Mouse (Mus musculus) gastrocnemius, postnatal 14 days (tissue): ENCODE results near the gene Bcl10. TPM values are rescaled to one million over a fixed set of nuclear protein-coding genes. Genes with fewer than 3 reads are reported as not detected.
A peak's percentile ranks its signal among the peaks of the same experiment; 100 is the strongest.
"Not testable (repeated sequence)": the region's sequence is repeated elsewhere in the genome, so short reads cannot be mapped to it uniquely, and the experiment has no call there.

Experiments
- DNase-seq: peaks from one replicate; pipeline ENCODE4 v3.0.0; 2021; ENCODE audit warnings: mixed read lengths
- intact Hi-C: fragments of 180-260 bp; cut with DNase I; formaldehyde crosslinking; loops from one replicate; pipeline ENCODE4 v1.15.1; 2025; ENCODE audit warnings: low total_unique reads
- total RNA-seq, 2 experiments: library from RNA; stranded (reverse); gene quantifications; 2 replicates each; pipeline ENCODE4 v1.2.3; 2021

Bcl10 gene
- total RNA-seq, 2 experiments from 2014 or later = 13.6 to 14.0 TPM

DNA sequence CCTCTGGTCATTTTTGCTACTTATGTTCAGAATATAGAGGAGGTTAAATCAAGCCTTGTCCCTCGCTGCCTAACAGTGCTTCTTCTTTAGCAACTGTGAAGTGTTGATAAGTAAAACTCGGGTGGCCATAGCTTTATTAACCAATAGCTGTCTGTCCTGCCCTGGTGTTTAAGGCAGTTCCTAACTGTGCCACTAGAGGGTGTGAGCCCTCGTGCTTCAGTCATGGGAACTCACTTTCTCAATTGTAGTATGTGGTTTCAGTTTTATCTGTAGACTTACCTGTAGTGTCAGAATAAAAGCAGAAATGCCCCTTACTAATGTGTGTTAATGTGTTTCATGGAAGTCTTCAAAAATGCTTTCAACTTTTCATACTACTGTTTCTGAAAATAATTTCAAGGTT is 19.4 kb downstream of the Bcl10 start:
- peak; percentile 56 for DNase-seq
- intact Hi-C loops = no loop called here

DNA sequence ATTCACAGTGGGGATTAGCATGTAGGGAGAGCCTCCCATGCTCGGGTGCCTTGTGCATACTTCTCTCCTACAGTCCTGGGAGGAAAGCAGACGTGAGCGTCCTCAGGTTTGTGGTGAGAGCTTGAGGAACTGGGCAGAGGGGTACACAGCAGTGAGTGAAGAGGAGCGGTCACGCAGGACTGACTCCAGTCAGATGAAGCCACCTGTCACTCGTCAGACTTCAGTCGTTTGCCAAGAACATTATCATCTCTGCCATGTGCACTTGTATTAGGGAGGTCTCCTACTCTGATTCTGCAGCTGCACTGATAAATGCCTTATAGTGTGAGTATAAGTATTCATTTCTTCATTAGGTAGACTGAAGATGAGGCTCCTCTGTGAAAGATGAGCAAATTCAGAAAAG is 21.7 kb downstream of the Bcl10 start:
- intact Hi-C loops = no loop called here
- no peak for DNase-seq

DNA sequence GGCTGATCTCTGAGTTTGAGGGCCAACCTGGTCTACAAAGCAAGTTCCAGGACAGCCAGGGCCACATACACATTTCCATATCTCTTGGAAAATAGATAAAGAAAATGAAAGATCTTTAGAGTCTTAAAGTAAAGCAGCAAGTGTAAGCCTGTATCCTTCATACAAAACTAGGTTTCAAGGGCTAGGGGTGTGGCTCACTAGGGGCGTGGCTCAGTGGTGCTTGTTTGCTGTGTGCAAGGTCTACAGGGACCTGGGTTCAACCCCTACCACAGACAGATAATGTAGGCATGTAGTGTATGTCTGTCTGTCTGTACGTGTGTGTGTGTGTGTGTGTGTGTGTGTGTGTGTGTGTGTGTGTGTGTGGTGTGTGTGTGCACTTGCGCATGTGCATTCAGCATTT is 23.3 kb downstream of the Bcl10 start:
- DNase-seq = no peak
- intact Hi-C loops = loop anchor here (5.0 kb wide), 1 partner anchor 231 kb away; no protein-coding TSS in a partner anchor

DNA sequence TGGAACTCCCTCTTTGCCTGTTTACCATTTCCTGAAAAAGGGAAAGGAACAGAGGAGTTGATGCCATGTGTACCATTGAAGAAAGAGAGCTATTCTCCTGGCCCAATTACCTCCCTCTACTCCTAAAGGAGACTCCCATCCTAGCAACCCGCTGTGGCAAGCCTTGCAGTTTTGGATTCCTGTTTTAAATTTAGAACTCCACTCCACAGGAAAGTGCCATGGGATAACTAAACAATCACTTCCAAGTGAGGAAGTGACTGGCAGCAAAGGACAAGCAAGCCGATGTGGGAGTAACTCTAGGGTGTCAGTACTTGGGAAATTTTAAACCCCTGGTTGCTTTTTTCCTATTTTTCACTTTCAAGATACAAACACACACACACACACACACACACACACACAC is 24.1 kb downstream of the Bcl10 start:
- intact Hi-C loops = loop anchor here (5.0 kb wide), 1 partner anchor 231 kb away; no protein-coding TSS in a partner anchor
- DNase-seq = no peak

DNA sequence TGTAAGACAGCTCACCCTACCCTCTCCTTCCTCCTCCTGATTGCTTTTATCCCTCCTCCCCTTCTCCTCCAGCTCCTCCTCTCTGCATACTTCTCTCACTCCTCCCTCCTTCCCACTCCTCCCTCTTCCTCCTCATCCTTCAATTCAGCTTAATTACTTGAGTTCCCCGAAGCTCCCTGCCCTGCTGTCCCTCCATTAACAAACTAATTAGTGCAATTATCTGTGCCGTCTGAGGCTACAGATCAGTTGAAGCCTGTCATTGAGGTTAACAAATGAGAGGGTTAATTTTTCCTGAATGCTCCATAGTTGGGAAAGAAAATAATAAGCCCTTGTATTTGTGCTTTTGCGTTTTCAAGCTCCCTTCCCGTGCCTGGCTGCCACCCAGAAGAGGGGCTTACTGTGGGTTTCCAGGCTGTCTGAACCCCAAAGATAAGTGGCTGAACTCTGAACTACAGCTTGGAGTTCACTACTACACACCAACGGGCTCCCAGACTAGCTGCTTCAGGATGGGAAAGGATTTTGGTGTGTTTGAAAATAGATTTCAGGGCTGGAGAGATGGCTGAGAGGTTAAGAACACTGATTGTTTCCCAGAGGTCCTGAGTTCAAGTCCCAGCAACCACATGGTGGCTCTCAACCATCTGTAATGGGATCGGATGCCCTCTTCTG is 25.1 kb downstream of the Bcl10 start:
- DNase-seq = no peak
- intact Hi-C loops = loop anchor here (5.0 kb wide), 1 partner anchor 230 kb away; no protein-coding TSS in a partner anchor

DNA sequence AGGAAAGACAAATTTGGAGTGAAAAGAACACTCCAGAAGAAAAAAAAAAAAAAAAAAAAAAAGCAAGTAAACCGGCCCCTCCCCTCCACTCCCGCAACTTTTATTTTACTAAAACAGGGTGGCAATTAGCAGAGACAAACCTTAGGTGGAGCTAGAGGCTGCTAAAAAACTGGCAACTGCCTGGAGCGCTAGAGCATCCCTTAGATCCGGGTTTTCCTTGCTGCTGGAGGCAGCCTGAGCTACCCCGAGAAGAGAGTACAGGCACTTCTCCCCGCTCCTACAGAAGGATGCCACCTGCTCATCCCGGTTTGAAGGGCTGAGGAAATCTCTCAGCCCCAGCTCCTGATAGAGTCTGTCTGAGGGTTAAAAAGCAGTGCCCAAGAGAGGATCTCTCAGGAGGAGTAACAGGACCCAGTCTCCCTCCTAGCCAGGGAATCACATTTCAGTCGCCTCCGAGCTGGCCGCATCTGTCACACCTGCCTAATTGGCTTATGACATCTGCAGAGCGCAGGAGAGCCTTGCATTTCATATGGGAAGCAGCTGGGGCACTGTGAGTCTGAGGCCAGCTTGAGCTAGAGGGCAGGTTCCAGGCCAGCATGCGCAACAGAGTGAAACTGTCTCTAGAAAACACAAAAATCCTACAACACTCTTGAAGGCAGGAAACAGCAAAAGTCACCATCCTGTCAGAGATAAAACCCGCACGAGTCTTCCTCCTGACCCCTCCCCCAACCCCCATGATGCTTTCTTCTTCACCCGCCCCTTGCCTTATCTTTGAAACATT is 27.6 kb downstream of the Bcl10 start:
- intact Hi-C loops = loop anchor here (5.0 kb wide), 2 partner anchors 37 to 107 kb away; partner anchors contain the start of gene Syde2
- DNase-seq = peak; percentile 18

DNA sequence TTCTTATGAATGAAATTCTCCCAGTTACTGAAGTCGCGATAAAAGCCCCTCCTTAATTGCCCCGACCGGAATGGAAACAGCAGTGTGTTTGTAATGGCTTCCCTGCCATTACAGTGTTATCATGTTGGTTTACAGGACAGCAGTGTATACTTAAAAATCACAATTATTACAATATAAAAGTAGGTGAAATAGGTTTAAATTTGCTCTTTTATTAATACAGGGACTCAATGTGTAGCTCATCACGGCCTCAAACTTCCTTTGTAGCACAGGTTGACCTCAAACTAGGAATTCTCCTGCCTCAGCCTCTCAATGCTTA is 28.2 kb downstream of the Bcl10 start:
- intact Hi-C loops = loop anchor here (5.0 kb wide), 2 partner anchors 37 to 107 kb away; partner anchors contain the start of gene Syde2
- DNase-seq = no peak

DNA sequence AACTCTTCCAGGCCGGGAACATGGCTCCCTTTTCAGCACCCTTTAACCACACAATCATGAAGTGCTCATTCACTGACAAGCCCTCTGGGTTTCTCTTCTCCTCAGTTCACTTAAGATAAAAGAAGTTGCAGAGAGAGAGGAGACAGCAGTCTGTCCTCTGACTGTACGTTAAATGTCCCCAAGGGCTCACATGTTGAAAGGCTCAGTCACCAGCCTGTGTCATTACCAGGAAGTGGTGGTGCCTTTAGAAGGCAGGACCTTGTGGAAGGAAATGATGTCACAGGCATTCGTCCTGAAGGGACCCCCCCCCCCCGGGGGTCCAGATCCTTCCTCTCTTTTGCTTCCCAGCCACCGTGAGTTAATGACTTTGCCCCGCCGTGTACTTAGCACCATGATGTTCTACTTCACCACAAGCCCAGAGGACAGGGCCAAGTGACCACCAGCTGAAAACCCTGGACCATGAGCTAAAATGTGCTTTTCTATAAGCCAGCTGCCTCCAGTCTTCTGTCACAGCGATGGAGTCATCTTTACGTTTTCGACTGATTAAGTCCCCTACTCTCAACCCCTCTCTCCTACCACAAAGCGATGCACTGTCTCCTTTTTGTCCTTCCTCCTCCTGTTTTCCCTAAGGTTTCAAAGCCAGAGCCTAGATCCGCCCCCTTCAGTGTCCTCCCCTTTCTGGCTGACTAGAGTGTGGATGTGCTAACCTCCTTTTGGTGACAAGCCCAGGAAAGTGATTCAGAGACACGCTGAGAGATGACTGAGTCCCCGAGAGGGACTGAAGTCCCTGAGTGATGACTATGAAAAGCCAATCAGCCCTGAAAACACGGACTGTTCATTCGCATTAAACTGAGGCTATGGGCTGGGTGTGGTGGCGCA is 28.9 kb downstream of the Bcl10 start:
- peak; percentile 34 for DNase-seq
- intact Hi-C loops = loop anchor here (5.0 kb wide), 2 partner anchors 36 to 106 kb away; partner anchors contain the start of gene Syde2

DNA sequence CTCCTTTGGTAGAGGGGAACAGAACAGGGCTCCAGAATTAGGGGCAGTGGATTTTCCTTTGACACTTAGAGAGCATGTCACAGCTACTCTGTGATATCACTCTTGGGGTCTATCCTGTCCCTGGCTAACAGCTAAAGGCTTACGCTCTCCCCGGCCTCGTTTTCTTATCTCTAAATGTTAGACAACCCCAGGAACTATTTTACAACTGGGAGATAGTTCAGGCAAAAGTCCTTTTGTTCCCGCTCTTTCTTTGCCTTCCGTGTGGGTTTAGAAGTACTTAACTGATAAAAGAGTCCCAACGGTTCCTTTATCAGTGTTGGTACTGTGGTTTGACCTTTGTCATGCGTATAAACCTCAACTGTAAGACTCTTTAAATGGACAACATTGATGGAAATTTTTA is 30.3 kb downstream of the Bcl10 start:
- no peak for DNase-seq
- intact Hi-C loops = loop anchor here (5.0 kb wide), 2 partner anchors 34 to 104 kb away; partner anchors contain the start of gene Syde2

DNA sequence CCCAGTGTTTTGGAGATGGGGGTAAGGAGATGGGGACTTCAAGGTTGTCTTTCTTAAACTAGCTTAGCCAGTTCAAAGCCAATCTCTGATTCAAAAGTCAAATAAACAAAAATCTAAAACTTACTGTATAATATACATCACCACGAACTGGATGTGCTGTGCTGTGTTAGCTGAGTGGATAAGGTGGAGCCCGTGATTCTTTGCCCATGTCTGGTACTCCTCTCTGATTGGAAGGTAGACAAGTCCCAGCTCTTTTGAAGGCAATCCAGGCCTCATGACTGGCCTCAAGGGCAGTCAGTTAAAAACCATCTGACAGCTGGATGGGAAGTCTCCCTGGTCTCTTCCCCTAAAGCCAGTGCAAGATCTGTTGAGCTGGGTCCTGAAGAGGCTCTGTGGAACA is 30.8 kb downstream of the Bcl10 start:
- no peak for DNase-seq
- intact Hi-C loops = loop anchor here (5.0 kb wide), 2 partner anchors 34 to 104 kb away; partner anchors contain the start of gene Syde2

DNA sequence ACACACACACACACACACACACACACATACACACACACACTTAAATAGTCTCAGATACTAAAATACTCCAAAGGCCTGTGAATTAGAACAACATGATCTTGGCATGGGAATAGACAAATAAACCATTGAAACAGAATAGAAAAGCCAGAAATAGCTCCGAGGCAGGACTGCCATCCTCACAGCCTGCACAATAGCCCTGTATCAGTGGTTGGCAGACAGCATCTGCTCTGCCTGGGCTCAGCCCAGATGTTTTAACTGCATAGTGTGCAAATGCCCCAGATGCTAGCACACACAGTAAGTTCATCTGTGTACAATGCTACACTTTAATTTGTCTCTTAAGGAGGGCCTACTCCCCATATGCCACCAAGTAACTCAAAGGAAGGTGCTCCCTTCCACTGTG is 37.2 kb downstream of the Bcl10 start:
- no peak for DNase-seq

DNA sequence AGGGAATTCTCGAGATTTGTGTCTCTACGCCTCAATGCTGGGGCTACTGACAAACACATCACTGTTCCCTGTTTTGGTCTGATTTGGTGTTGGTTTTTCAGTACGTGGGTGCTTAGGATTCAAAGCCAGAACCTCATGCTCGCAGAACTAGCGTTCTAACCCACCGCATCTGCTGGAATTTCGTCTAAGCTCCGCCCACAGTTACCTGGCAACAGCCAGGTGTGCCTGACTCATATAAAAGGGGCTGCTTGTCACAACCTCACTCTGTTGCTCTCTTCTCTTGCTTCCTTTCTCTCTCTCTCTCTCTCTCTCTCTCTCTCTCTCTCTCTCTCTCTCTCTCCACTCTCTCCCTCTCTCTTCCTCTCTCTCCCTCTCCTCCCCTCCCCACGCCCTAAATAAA is 39.8 kb downstream of the Bcl10 start:
- intact Hi-C loops = no loop called here
- DNase-seq = no peak

More for the DNA sequence above, 37.2 kb downstream of the Bcl10 start:
- intact Hi-C loops = no loop called here

DNA sequence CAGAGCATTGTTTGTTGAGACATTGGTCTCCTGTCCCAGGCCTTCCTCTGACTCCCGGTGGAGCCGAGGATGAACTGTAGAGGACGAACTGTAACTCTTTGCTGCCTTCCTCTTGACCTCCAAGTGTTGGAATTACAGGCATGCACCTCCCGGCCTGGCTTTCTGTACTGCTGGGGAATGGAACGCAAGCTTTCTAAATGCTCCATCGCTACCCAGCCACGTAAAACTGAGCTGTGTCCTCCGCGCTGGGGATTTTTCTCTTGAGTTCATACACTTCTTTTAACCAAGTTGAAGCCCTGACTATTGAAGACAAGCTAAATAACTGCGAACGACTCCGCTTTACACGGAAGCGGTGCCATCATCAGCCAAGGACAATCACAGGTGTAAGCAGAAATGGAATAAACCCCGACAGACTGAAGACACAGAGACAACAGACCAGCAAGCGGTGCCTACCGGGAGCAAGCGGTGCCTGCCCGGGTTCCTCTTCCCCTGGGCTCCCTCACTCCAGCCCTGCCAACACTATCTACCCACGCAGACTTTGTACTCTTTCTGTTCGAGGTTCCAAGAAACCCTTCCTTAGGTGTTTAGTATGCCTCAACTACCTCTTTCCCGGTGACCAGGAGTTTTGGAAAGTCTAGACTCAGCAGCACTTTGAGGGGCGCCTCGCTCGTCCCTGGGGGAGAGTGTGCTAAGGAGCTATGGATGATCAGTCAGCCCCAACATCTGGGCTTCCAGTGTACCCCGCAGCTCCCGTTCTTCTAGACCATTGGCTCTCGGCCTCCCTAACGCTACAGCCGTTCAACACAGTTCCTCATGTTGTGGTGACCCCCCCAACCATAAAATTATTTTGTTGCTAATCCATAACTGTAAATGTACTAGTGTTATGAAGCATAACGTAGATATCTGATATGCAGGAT is 40.8 kb downstream of the Bcl10 start:
- DNase-seq = no peak
- intact Hi-C loops = no loop called here

DNA sequence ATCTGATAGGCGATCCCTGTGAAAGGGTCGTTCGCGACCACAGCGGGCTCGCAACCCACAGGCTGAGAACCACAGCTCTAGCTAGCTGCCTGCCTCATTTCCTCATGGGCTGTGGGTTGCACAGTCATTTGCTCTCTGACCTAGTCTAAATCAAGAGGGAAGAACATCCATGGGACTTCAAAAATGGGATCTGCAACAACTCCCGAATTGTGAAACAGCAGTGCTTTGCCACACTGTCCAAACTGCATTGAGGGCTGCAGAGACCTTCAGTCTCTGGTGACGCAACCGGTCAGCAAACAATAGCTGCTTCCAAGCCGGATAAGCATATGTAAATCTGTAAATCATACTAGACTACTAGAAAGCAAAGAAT is 41.4 kb downstream of the Bcl10 start:
- DNase-seq = no peak
- intact Hi-C loops = no loop called here

DNA sequence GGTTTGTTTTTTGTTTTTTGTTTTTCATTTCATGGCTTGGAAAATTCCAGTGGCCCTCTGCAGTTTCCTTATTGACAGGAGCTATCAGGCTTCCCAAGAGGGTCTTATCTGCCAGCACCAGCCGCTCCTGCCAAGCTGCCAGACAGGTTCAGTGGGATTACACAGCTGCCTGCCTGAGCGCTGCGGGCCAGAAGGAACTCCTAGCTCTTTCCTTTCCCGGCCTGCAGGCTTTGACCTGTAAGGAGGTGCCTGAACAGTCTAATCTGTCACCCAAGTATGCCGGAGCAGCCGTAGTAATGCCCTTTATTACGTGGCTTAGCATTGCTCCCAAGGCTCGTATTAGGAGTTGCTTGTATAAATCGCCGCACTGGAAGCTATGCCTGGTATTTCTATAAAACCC is 41.9 kb downstream of the Bcl10 start:
- intact Hi-C loops = no loop called here
- no peak for DNase-seq

DNA sequence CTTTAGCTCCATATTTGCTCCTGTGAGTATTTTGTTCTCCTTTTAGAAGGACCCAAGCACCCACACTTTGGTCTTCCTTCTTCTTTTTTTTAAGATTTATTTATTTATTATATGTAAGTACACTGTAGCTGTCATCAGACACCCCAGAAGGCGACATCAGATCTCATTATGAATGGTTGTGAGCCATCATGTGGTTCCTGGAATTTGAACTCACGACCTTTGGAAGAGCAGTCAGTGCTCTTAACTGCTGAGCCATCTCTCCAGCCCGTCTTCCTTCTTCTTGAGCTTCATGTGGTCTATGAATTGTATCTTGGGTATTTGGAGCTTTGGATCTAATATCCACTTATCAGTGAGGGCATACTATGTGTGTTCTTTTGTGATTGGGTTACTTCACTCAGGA is 43.0 kb downstream of the Bcl10 start:
- DNase-seq, intact Hi-C loops: not testable (repeated sequence)

DNA sequence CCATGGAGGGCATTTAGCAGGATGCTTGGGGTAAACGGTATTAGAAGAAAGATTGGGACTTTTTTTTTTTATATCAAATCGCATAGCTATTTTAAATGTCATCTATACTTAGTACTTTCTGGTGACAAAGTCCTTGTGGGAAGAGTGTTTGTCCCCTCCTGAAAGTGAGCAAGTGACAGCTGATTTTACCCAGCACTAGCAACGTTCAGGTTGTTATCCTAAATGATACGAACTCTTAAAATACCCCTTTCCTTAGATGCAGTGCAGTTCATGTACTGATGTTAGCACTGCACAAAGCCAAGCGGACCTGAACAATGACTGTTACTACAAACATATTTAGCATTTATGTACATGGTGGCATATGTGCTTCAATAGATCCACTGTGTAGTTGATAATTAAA is 44.2 kb downstream of the Bcl10 start:
- intact Hi-C loops = no loop called here

DNA sequence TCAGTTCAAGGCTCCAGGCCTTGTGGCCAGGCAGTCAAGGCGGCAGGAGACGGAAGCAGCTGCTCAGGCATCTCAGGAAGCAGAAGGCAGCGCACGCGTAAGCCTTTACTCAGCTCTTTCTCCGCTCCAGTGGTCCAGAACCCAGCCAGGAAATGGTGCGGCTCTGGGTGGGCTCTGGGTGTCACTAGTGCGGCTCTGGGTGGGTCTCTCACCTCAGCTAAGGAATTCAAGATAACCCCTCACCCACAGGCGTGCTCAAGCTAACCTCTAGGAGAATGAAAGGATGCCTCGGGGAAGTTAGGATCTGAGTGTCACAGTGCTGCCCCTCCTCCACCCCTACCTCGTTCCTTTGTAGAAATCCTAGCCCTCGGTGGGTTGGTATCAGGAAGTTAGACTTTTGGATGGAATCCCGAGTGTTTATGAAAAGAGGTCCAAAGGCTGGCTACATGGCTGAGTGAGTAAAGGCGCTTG is 46.5 kb downstream of the Bcl10 start:
- no peak for DNase-seq
- intact Hi-C loops = no loop called here

More for the DNA sequence above, 44.2 kb downstream of the Bcl10 start:
- no peak for DNase-seq

DNA sequence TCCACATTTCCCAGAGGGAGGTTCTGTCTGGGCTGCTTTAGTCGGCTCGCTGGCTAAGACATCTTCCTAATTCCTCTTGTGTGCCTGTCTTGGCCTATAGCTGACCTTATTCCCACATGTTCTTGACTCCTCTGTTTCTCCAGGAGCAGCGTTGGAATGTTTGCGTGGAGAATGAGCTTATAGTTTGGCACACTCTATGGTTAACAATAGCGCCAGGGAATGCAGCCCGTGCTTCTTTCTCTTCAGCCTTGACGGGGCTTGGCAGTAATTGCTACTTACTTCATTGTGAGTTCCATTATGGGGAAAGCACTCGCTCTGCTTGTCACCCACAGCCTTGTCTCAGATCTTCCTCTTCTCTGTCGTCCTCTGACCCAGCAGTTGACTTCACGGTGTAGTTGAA is 48.9 kb downstream of the Bcl10 start:
- intact Hi-C loops = no loop called here
- no peak for DNase-seq
